Comparison of ENCODE assay signal across 8 mouse cellular contexts in genomic region chr7:48880591-48881481, GRCm38 (mm10). TPM values are rescaled to one million over a fixed set of nuclear protein-coding genes. Genes with fewer than 3 reads are reported as not detected.
DNase-seq lines count a peak whose midpoint lies in the region; ATAC-seq and TF ChIP-seq lines count a peak whose summit lies in the region.

No protein-coding gene starts in this region.

- ATAC-seq in cerebellum, adult (ENCODE audit: insufficient number of reproducible peaks, low FRiP score, low TSS enrichment), result peak; percentile 94
- peak; percentile 99 for ATAC-seq in forebrain, embryonic 13.5 days
- ATAC-seq in liver, postnatal 0 days, result peak; percentile 92
- ATAC-seq in neural tube, embryonic 14.5 days (ENCODE audit: low read depth), result peak; percentile 99

- H3K4me2 ChIP-seq in forebrain, embryonic 13.5 days, result peak overlapping the region; percentile 96
- peak overlapping the region; percentile 98 for H3K4me2 ChIP-seq in liver, postnatal 0 days (ENCODE audit: low read depth, low read length)
- H3K4me2 ChIP-seq in neural tube, embryonic 14.5 days (ENCODE audit: low read depth, low read length), result peak overlapping the region; percentile 100

- under 1% methylated on average over 65 of the region's 77 CpGs for WGBS in forebrain, embryonic 13.5 days
- WGBS in large intestine, adult 2 months, result under 1% methylated on average over 77 of the region's 77 CpGs
- under 1% methylated on average over 72 of the region's 77 CpGs for WGBS in liver, postnatal 0 days (ENCODE audit: insufficient replicate concordance)
- WGBS in neural tube, embryonic 14.5 days, result under 1% methylated on average over 73 of the region's 77 CpGs

- intact Hi-C loops in heart, postnatal 10 days (cut with DNase I), result no loop called here

- no peaks in the 10 kb centered on the region for H3K27me3 ChIP-seq in ES-Bruce4 (ENCODE audit: control insufficient read depth, insufficient read depth, low read length, poor library complexity, severe bottlenecking)
- peaks cover 37% of the 10 kb centered on the region for H3K27me3 ChIP-seq in forebrain, embryonic 13.5 days
- H3K27me3 ChIP-seq in liver, postnatal 0 days (ENCODE audit: insufficient read depth, low read length), result no peaks in the 10 kb centered on the region; the same call in 1 of the 2 replicates
- H3K27me3 ChIP-seq in neural tube, embryonic 14.5 days (ENCODE audit: control insufficient read depth, insufficient read depth, low read length), result peaks cover 9% of the 10 kb centered on the region

- TF ChIP-seq POLR2A in ES-Bruce4 (IDR thresholded peaks at IDR 0.05; ENCODE audit: insufficient read depth, low read length), result no peak

- peak overlapping the region; percentile 85 for H3K4me3 ChIP-seq in ES-Bruce4 (ENCODE audit: low read depth, low read length)
- peak overlapping the region; percentile 72 for H3K4me3 ChIP-seq in forebrain, embryonic 13.5 days
- H3K4me3 ChIP-seq in liver, postnatal 0 days (ENCODE audit: low read depth, low read length), result peak overlapping the region; percentile 97
- H3K4me3 ChIP-seq in neural tube, embryonic 14.5 days (ENCODE audit: low read depth, low read length), result peak overlapping the region; percentile 67

- H3K9me3 ChIP-seq in ES-Bruce4 (replicated peaks; ENCODE audit: control insufficient read depth, insufficient read depth, low read length, poor library complexity, severe bottlenecking), result no peaks in the 10 kb centered on the region
- no peaks in the 10 kb centered on the region for H3K9me3 ChIP-seq in forebrain, embryonic 13.5 days (replicated peaks)
- H3K9me3 ChIP-seq in liver, postnatal 0 days (ENCODE audit: low read length), result no peaks in the 10 kb centered on the region
- no peaks in the 10 kb centered on the region for H3K9me3 ChIP-seq in neural tube, embryonic 14.5 days (ENCODE audit: control insufficient read depth, low read length)

- peaks cover 11% of the 10 kb centered on the region for H3K36me3 ChIP-seq in ES-Bruce4 (ENCODE audit: control insufficient read depth, insufficient read depth, low read length, poor library complexity, severe bottlenecking)
- H3K36me3 ChIP-seq in forebrain, embryonic 13.5 days (ENCODE audit: poor library complexity, severe bottlenecking), result peaks cover 18% of the 10 kb centered on the region
- H3K36me3 ChIP-seq in liver, postnatal 0 days (replicated peaks; ENCODE audit: insufficient read depth, low read length), result peaks cover 25% of the 10 kb centered on the region
- no peaks in the 10 kb centered on the region for H3K36me3 ChIP-seq in neural tube, embryonic 14.5 days (ENCODE audit: control insufficient read depth, insufficient read depth, low read length)

- H3K4me1 ChIP-seq in ES-Bruce4 (ENCODE audit: control insufficient read depth, insufficient read depth, low read length), result no peaks in the 10 kb centered on the region
- peaks cover 22% of the 10 kb centered on the region for H3K4me1 ChIP-seq in forebrain, embryonic 13.5 days
- H3K4me1 ChIP-seq in liver, postnatal 0 days (ENCODE audit: insufficient read depth), result peaks cover 21% of the 10 kb centered on the region
- H3K4me1 ChIP-seq in neural tube, embryonic 14.5 days (ENCODE audit: control insufficient read depth, insufficient read depth, low read length), result peaks cover 2% of the 10 kb centered on the region; the same call in 1 of the 2 replicates

- H3K9ac ChIP-seq in ES-Bruce4 (ENCODE audit: low read depth, poor library complexity, severe bottlenecking), result peak overlapping the region; percentile 94
- peak overlapping the region; percentile 82 for H3K9ac ChIP-seq in forebrain, embryonic 13.5 days
- H3K9ac ChIP-seq in liver, postnatal 0 days (replicated peaks), result peak overlapping the region; percentile 97
- peak overlapping the region; percentile 34; the same call in 1 of the 2 replicates for H3K9ac ChIP-seq in neural tube, embryonic 14.5 days (replicated peaks; ENCODE audit: low read depth, low read length)

- no peak for TF ChIP-seq EP300 in ES-Bruce4 (IDR thresholded peaks at IDR 0.05; ENCODE audit: insufficient read depth, low read depth, low read length)
- peak; percentile 58; the same call in 1 of the 2 replicates for TF ChIP-seq EP300 in liver, postnatal 0 days (IDR thresholded peaks at IDR 0.05; ENCODE audit: low read depth)

- no peak for TF ChIP-seq CTCF in ES-Bruce4 (IDR thresholded peaks at IDR 0.05; ENCODE audit: low read depth, low read length)
- TF ChIP-seq CTCF in liver, postnatal 0 days (IDR thresholded peaks at IDR 0.05; ENCODE audit: low read depth), result no peak

- peak; percentile 98 for DNase-seq in heart, postnatal 10 days
- peak; percentile 95 for DNase-seq in large intestine, adult 2 months (ENCODE audit: low read depth, low spot score)
- peak; percentile 99 for DNase-seq in liver, postnatal 0 days
- peak; percentile 97 for DNase-seq in testis, postnatal 10 days (ENCODE audit: low spot score)

- H3K27ac ChIP-seq in ES-Bruce4 (ENCODE audit: insufficient read depth, low read length), result no peak overlapping the region
- peak overlapping the region; percentile 81 for H3K27ac ChIP-seq in forebrain, embryonic 13.5 days
- peak overlapping the region; percentile 93 for H3K27ac ChIP-seq in liver, postnatal 0 days (ENCODE audit: low read depth)
- no peak overlapping the region for H3K27ac ChIP-seq in neural tube, embryonic 14.5 days (ENCODE audit: low read depth, low read length)

RNA-seq across cellular contexts. Expression of gene E2f8, which starts 0.6 kb away (rescaled TPM):
- polyA plus RNA-seq in ES-Bruce4 (2011; ENCODE audit: insufficient read depth, insufficient read length, low read depth, missing spikeins), result 24.9 and 25.1 TPM in 2 replicates
- 12.6 TPM in 2 replicates for polyA plus RNA-seq in forebrain, embryonic 13.5 days (2015; fragmentation: Nextera tagmentation; extraction: Ambion mirVana)
- total RNA-seq in heart, postnatal 10 days (2021), result 1 to 10 TPM; 4.7 to 4.8 TPM
- 7.4 and 12.1 TPM in 2 replicates for polyA plus RNA-seq in large intestine, adult 2 months (2012; rRNA removed)
- 12.8 and 13.0 TPM in 2 replicates for polyA plus RNA-seq in liver, postnatal 0 days (2015; fragmentation: Nextera tagmentation; extraction: Ambion mirVana)
- 1.6 and 2.1 TPM in 2 replicates for polyA plus RNA-seq in neural tube, embryonic 14.5 days (2014; fragmentation: Nextera tagmentation; extraction: Ambion mirVana)

RNA-seq across cellular contexts. Expression of gene Nav2, which starts 27.7 kb away (rescaled TPM):
- polyA plus RNA-seq in ES-Bruce4 (2011; ENCODE audit: insufficient read depth, insufficient read length, low read depth, missing spikeins), result 51.7 and 58.6 TPM in 2 replicates
- 11.2 and 11.4 TPM in 2 replicates for polyA plus RNA-seq in forebrain, embryonic 13.5 days (2015; fragmentation: Nextera tagmentation; extraction: Ambion mirVana)
- 10 to 100 TPM; 79.7 to 82.1 TPM for total RNA-seq in heart, postnatal 10 days (2021)
- polyA plus RNA-seq in large intestine, adult 2 months (2012; rRNA removed), result 4.4 and 5.9 TPM in 2 replicates
- 2.7 and 3.3 TPM in 2 replicates for polyA plus RNA-seq in liver, postnatal 0 days (2015; fragmentation: Nextera tagmentation; extraction: Ambion mirVana)
- 24.7 and 36.5 TPM in 2 replicates for polyA plus RNA-seq in neural tube, embryonic 14.5 days (2014; fragmentation: Nextera tagmentation; extraction: Ambion mirVana)

RNA-seq across cellular contexts. Expression of gene Csrp3, which starts 33.0 kb away (rescaled TPM):
- not detected in 2 replicates for polyA plus RNA-seq in ES-Bruce4 (2011; ENCODE audit: insufficient read depth, insufficient read length, low read depth, missing spikeins)
- polyA plus RNA-seq in forebrain, embryonic 13.5 days (2015; fragmentation: Nextera tagmentation; extraction: Ambion mirVana), result 0.77 TPM in 1 of 2 replicates, not detected in the other
- 1,000 to 10,000 TPM; 1,601 to 1,720 TPM for total RNA-seq in heart, postnatal 10 days (2021)
- polyA plus RNA-seq in large intestine, adult 2 months (2012; rRNA removed), result not detected in 2 replicates
- 0.85 and 2.5 TPM in 2 replicates for polyA plus RNA-seq in liver, postnatal 0 days (2015; fragmentation: Nextera tagmentation; extraction: Ambion mirVana)
- 0.73 and 0.96 TPM in 2 replicates for polyA plus RNA-seq in neural tube, embryonic 14.5 days (2014; fragmentation: Nextera tagmentation; extraction: Ambion mirVana)

Comparison
In these comparisons a context has a peak if more than half of its experiments do, and no peak if none do; other contexts are left out.
1. H3K27ac ChIP-seq: peak in forebrain, embryonic 13.5 days (single experiment) and liver, postnatal 0 days (single experiment); none in ES-Bruce4 (single experiment) and neural tube, embryonic 14.5 days (single experiment).
2. H3K9ac ChIP-seq: peak in every context shown above with its lines; median percentile 97 in liver, postnatal 0 days; 94 in ES-Bruce4; 82 in forebrain, embryonic 13.5 days; 34 in neural tube, embryonic 14.5 days.
3. Peak in every context shown above with its lines, with median percentiles within 50 percentile points of each other: H3K4me3 ChIP-seq, ATAC-seq, H3K4me2 ChIP-seq and DNase-seq.